Mouse (Mus musculus) kidney, postnatal 0 days (tissue): ENCODE results near the gene Clec2g. TPM values are rescaled to one million over a fixed set of nuclear protein-coding genes. Genes with fewer than 3 reads are reported as not detected.
"Not testable (repeated sequence)": the region's sequence is repeated elsewhere in the genome, so short reads cannot be mapped to it uniquely, and the experiment has no call there.

Source experiments
- ATAC-seq: fragments of 200-750 bp; cut with Nextera tagmentation; replicated peaks from 2 replicates; pipeline ENCODE4 v1.8.0; 2017; ENCODE audit warnings: low read depth, moderate number of reproducible peaks, moderate TSS enrichment, moderate library complexity; ENCODE audit not compliant: low FRiP score
- DNase-seq: peaks from one replicate; pipeline ENCODE4 v3.0.0-alpha.2; 2016; ENCODE audit warnings: low spot score
- H3K27ac ChIP-seq: fragments of 300-500 bp; sonication (generic); 2 replicates; pipeline ENCODE4 v1.5.1; 2014; ENCODE audit warnings: mild to moderate bottlenecking
- H3K27me3 ChIP-seq: fragments of 300-500 bp; sonication (generic); 2 replicates; pipeline ENCODE4 v1.6.1; 2014; ENCODE audit warnings: low read length, mixed read lengths; ENCODE audit not compliant: insufficient read depth
- H3K36me3 ChIP-seq: fragments of 300-500 bp; sonication (generic); 2 replicates; pipeline ENCODE4 v1.6.1; 2014; ENCODE audit warnings: low read length, mixed read lengths; ENCODE audit not compliant: insufficient read depth
- H3K4me1 ChIP-seq: fragments of 300-500 bp; sonication (generic); replicated peaks from 2 replicates; pipeline ENCODE4 v1.6.1; 2014; ENCODE audit warnings: antibody characterized with exemption, low read length, mixed read lengths; ENCODE audit not compliant: insufficient read depth
- H3K4me2 ChIP-seq: fragments of 300-500 bp; sonication (generic); 2 replicates; pipeline ENCODE4 v1.6.1; 2014; ENCODE audit warnings: mild to moderate bottlenecking, low read length, moderate library complexity, mixed read lengths
- H3K4me3 ChIP-seq: fragments of 300-500 bp; sonication (generic); replicated peaks from 2 replicates; pipeline ENCODE4 v1.5.1; 2014; ENCODE audit warnings: low read depth, low read length
- H3K9ac ChIP-seq: fragments of 300-500 bp; sonication (generic); 2 replicates; pipeline ENCODE4 v1.6.1; 2014; ENCODE audit warnings: low read depth, low read length
- H3K9me3 ChIP-seq: fragments of 300-500 bp; sonication (generic); replicated peaks from 2 replicates; pipeline ENCODE4 v1.6.1; 2016; ENCODE audit warnings: low read length, inconsistent platforms, mixed read lengths
- CTCF ChIP-seq: IDR thresholded peaks from 2 replicates; pipeline ENCODE4 v1.5.1; 2016; ENCODE audit warnings: antibody characterized with exemption, low read depth, mild to moderate bottlenecking, moderate library complexity
- WGBS: fragments of 180-500 bp; shearing (Covaris S2); extraction: QIAGEN DNeasy Blood & Tissue Kit; methylation state at CpG from one replicate; pipeline ENCODE4 v1.1.7; 2014; 5-methylcytosine and 5-hydroxymethylcytosine counted together
- polyA plus RNA-seq: library from polyadenylated mRNA; unstranded; fragments of >200 nt; fragmentation: Nextera tagmentation; extraction: Ambion mirVana; gene quantifications from 2 replicates; pipeline ENCODE4 v1.2.1, GENCODE M21; 2015

The Clec2g gene
- polyA plus RNA-seq, 1 experiment from 2014 or later, result not detected

DNA sequence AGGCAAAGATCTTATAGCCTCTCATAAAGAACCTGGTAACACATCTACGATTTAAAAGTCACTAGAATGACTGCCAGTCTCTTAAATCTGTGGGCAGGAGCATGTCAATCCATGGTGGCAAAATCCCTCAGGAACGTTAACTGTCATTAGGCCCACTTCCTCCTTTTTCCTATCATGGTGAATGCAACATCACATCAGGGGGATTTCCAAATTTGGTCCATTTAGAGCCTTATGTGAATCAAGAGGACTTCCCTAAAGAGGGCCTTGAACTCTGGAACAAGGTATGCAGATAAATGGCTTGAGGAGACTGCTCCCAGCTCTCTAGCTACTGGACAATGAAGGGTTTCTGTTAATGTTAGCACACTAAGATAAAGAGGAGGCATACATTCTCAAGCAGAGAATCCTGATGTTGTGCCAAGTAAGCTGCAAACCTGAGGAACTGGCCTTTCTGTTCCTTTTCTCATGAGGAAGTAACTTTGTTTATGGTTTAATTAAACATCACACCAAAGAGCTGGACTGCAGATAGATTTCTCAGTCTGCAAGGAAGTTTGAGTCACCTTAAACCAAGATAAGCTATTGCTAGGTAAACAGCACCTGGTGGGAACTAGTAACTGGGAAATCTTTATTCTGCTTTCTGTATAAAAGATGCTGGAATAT, 20.5 kb upstream of the Clec2g start:
- TF ChIP-seq CTCF, result no peak
- Histone ChIP-seq H3K9ac (no peak overlapping the region), H3K27ac (no peak overlapping the region), H3K4me3 (no peak overlapping the region), H3K9me3 (no peaks in the 10 kb centered on the region), H3K4me2 (no peak overlapping the region), H3K36me3 (no peaks in the 10 kb centered on the region), H3K4me1 (no peaks in the 10 kb centered on the region), H3K27me3 (no peaks in the 10 kb centered on the region)
- ATAC-seq, result no peak
- DNase-seq, result no peak
- 75% methylated on average over 2 of the region's 2 CpGs for WGBS

DNA sequence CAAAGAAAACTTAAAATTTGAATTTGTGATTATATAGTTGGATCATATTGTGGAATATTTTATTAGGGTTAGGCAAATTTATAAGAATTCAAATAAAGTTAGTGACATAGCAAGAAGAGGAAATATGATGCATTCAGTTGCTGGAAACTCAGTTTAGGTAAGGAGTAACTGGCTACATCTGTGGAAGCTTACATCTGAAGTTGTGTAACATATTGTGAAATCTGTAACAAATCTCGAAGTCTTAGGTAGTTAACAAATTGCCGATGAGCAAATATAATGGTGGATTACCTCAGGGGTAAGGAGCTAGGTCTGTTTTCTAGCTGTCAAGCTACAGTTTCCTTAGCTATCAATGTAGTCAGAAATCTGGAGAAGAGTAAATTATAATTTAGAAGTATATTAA, 16.9 kb upstream of the Clec2g start:
- WGBS, result 82% methylated on average over 2 of the region's 2 CpGs
- Histone ChIP-seq H3K9me3 (no peaks in the 10 kb centered on the region), H3K4me3 (no peak overlapping the region), H3K27me3 (no peaks in the 10 kb centered on the region), H3K9ac (no peak overlapping the region), H3K36me3 (no peaks in the 10 kb centered on the region), H3K4me1 (no peaks in the 10 kb centered on the region), H3K4me2 (no peak overlapping the region), H3K27ac (no peak overlapping the region)
- DNase-seq (no peak), ATAC-seq (no peak)
- TF ChIP-seq CTCF, result no peak

DNA sequence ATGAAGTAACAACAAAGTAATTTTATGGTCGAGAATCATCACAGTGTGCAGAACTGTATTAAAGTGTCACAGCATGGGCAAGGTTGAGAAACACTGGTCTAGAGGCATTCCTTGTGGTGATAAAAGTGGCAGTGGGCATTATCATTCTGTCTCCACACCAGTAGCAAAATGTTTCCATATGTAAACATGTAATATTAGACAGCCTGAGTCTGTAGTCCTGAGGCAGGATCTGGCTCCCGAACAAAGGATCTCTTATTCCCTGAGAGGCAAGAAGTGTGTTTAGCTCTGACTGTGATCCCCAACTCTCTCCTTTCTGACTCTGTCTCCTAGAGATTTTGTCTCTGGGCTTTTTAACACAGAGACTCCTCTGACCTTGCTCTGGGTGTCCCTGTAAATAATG, 1.1 kb upstream of the Clec2g start:
- H3K27ac ChIP-seq, result no peak overlapping the region
- ATAC-seq (no peak), DNase-seq (no peak)
- WGBS, result 78% methylated on average over 2 of the region's 2 CpGs
- TF ChIP-seq CTCF, result no peak
- no peak overlapping the region for H3K4me2 ChIP-seq
- no peaks in the 10 kb centered on the region for H3K4me1 ChIP-seq
- no peak overlapping the region for H3K9ac ChIP-seq
- H3K27me3 ChIP-seq, result no peaks in the 10 kb centered on the region
- H3K9me3 ChIP-seq, result no peaks in the 10 kb centered on the region
- no peak overlapping the region for H3K4me3 ChIP-seq
- H3K36me3 ChIP-seq, result no peaks in the 10 kb centered on the region

DNA sequence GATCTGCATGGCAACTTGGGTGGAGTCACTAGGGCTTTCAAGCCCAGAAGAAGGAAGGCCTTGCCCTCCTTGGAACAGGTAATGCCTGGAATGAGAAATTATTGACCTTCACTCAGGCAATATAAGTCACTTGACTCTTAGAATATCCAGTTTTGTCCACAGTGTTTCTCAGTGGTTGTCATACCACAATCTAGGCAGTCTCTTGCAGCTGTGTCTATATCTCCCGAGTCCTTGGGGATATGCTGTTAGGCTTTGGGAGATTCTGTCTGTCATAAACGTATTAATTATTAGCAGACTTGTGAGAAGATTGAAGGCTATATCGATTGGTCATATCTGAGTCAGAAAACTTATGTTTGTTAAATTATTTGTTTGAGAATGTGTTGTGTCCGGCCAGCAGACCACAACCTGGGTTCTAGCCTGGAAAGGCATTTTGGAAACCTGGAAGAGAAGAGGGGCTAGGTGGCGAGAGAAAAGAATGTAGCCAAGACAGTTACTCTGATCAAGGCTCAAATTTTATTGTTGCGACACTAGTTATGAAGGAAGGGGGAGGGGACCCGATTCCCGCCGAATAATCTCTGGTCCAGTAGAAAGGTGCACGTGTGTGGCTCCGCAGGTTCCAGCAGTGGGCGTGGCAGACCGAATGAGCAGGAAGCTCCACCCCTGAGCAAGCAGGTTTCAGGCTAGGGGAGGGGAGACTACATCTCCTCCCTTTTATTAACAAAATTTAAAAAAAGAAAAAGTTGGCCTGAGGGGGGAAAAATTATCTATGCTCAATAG, 1.9 kb downstream of the Clec2g start:
- not testable (repeated sequence) for H3K4me1 ChIP-seq, H3K27ac ChIP-seq, ATAC-seq, DNase-seq, H3K27me3 ChIP-seq, H3K9me3 ChIP-seq, H3K4me2 ChIP-seq, H3K36me3 ChIP-seq, H3K9ac ChIP-seq, H3K4me3 ChIP-seq
- WGBS, result 92% methylated on average over 4 of the region's 13 CpGs

DNA sequence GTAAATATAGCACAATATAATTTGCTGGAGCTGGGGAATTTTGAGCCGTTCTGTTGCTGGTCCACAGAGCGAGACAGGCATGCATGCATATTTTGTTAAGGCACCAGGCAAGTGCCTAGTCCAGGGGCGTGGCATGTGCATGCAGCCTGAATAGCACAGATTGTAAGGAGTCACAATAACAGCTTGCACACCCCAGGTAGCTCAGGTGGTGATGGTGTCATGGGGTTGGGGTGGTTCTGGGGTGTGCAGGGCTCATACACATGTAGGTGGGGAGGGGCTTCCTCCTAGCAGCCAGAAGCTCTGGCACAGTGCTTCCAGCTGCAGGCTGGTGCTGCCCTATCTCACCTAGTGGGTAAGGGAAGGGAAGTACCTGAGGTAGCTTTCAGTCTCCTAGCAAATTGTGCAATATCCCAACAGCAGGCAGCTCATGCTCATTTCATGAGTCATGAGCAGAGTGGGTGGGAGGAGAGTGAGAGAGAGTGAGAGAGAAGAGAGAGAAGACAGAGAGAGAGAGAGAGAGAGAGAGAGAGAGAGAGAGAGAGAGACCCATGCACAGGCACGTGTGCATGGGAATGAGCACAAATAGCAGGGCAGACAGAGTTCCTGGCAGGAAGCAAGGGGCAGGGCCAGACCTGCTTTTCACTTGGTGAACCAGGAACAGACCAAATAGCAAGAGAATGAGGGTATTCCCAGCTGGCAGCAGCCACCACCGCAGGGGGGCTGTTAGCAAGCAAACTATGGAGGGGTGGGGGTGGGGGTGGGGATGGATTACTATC, 7.7 kb downstream of the Clec2g start:
- TF ChIP-seq CTCF, result no peak
- Histone ChIP-seq H3K36me3 (no peaks in the 10 kb centered on the region), H3K27me3 (no peaks in the 10 kb centered on the region), H3K9ac (no peak overlapping the region), H3K4me2 (no peak overlapping the region), H3K27ac (no peak overlapping the region), H3K4me1 (no peaks in the 10 kb centered on the region), H3K9me3 (no peaks in the 10 kb centered on the region), H3K4me3 (no peak overlapping the region)
- ATAC-seq, result peak; percentile 33; the same call in 1 of the 2 replicates
- WGBS, result 82% methylated on average over 5 of the region's 5 CpGs
- DNase-seq, result no peak

DNA sequence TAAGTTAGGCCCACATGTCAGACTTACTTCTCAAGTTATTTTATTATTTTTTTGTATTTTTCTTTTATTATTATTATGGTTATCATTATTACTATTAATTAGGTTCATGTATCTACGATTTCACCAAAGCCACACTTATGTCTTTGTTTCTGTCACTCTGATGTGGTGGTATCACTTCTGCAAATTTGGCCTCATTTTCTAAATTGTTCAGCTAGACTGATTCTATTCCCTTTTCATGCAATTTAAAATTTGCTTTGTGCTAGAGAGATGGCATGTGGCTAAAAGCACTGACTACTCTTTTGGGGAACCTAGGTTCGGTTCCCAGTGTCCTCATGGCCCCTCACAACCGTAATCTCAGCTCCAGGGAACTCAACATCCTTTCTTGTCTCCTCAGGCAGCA, 11.4 kb downstream of the Clec2g start:
- Histone ChIP-seq H3K27me3 (no peaks in the 10 kb centered on the region), H3K4me2 (no peak overlapping the region), H3K4me1 (no peaks in the 10 kb centered on the region), H3K36me3 (no peaks in the 10 kb centered on the region), H3K27ac (no peak overlapping the region), H3K4me3 (no peak overlapping the region), H3K9me3 (no peaks in the 10 kb centered on the region), H3K9ac (no peak overlapping the region)
- WGBS, result 85% methylated on average over 3 of the region's 3 CpGs
- ATAC-seq (no peak), DNase-seq (no peak)
- no peak for TF ChIP-seq CTCF
